Mouse (Mus musculus): ENCODE data around the gene Lpgat1.

Gene Lpgat1

DNA sequence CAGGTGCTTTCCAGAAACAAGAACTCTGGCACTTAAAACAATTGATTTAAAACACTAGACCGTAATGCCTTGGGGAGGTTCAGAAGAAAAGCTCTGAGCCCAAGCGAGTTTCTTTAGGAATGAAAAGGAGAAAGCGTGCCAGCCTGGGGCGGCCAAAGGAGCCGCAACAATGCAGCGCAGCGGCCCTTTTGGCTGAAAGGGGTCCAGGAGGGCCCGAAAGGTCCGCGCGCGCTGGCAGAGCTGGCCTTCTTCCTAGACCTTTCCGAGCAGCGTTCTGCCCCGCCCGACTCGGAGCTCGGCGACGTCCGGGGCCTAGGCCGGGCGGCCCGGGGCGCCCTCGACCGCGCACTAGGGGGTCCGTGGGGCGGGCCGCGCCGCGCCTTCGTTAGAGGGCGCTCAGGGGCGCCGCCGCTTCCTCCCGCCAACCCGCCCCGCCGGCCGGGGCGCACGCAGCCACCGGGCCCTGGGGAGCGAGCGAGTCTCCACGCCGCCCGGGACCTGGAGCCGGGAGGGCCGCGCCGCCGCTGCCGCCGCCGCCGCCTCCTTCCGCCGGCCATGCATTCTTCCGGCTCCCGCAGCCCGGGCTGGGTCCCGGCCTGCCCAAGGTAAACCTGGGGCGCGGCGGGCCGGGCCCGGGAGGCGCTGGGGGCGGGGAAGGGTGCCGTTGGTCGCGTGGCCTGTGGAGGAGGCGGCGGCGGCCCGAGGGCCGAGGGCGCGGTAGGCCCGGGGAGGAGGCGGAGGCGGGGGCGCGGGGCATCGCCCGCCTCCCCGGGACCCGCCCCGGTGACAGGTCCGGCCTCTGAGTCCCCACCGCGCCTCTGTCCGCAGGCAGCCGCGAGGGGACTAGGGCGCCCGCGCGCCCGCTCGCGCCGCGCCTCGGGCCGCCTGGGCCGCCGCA, at the start of gene Lpgat1:
Lpgat1 (plus strand) TSS at position 234 of the 898 bp plus-strand sequence.
- in situ Hi-C loops (cut with MboI, MseI) = no loop called here

DNA sequence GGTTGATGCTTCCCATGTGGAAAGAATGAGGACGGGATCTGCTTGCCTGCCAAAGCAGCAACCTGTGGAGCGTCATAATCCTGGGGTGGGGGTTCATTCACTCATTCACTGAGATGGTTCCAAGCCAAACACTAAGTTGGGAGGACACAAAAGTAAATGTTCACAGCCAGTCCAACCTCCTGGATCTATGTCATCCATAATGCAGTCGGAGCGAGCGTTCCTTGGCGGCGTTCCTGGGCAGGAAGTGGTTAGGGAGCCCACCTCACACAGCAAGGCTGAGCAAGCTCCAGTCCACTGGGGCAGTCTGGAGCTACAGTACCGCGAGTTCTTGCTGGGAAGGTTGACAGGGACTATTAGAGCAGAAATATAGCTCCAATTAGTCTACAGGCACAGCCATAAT, 49.6 kb upstream of the Lpgat1 start:
- in situ Hi-C loops (cut with MboI, MseI) = no loop called here

- in situ Hi-C loops (cut with MboI, MseI) = no loop called here
Observed at GRCm38 (mm10) chr1:191674071-191674470, 43.6 kb upstream of the Lpgat1 start.

DNA sequence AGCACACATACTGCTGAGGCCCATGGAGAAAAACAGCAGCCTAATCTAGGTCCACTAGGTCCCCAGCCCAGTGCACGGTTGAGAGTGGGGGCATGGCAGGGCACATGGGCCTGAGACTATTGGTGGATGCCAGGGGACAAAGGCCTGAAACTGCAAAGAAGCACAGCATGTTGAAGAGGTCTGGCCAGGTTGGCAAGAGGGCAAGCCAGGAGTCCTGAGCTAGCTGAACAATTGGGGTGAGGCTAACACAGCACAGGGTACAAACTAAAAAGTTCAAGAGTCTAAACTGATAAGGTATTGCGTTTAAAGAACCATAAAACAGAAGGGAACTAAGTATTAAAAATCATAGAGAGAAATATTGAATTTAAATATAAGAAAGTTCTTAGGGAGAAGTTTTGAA, 36.0 kb upstream of the Lpgat1 start:
- in situ Hi-C loops (cut with MboI, MseI) = no loop called here

- in situ Hi-C loops (cut with MboI, MseI) = no loop called here
Observed at GRCm38 (mm10) chr1:191687531-191687930, 30.1 kb upstream of the Lpgat1 start.

DNA sequence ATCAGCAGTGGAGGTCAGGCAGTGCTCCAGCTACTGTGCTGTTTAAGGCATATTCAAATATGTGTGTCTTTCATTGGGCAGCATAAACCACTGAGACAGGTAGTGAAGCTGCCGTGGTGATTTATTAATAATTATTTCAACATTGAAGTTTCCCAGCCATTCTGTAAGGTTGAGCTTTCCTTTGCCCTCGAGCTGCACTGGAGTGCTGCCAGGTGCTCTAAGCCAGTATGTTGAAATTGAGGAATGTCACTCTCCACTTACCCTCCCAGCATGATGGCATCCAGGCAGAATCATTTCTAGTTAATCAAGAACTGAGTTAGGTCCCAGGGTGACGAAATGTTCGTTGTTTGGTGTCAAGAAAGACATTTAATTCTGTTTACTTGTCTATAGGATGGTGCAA, 24.4 kb upstream of the Lpgat1 start:
- in situ Hi-C loops (cut with MboI, MseI) = no loop called here

DNA sequence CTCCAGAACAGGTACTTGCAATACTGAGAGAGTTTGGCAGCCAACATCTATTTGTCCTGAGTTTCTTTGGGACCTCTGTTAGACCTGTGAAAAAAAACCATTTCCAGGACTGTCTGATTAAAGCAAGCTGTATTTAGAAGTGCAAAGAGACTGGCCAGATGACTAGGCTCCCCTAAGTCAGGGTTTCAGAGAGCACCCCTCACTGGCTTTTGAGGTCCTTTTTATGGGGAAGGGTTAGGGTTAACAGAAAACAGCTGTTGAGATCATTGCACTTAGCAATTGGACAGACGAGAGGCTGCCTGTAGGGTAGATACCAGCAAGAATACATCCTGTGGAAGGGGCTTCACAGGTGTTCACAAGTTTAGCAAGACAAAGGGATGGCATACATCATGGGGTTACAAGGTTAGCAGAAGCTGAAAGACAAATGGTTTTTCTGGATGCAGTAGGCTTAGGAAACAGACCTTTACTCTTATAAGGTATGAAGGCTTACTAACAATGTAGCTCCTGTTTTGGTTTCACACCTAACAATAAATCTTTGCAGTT, 19.3 kb upstream of the Lpgat1 start:
- in situ Hi-C loops (cut with MboI, MseI) = no loop called here

- in situ Hi-C loops (cut with MboI, MseI) = loop anchor here in 1 of 2 experiments (10.0 kb wide), 1 partner anchor 540 kb away; no protein-coding TSS in a partner anchor
Observed at GRCm38 (mm10) chr1:191704535-191704934, 13.1 kb upstream of the Lpgat1 start.

DNA sequence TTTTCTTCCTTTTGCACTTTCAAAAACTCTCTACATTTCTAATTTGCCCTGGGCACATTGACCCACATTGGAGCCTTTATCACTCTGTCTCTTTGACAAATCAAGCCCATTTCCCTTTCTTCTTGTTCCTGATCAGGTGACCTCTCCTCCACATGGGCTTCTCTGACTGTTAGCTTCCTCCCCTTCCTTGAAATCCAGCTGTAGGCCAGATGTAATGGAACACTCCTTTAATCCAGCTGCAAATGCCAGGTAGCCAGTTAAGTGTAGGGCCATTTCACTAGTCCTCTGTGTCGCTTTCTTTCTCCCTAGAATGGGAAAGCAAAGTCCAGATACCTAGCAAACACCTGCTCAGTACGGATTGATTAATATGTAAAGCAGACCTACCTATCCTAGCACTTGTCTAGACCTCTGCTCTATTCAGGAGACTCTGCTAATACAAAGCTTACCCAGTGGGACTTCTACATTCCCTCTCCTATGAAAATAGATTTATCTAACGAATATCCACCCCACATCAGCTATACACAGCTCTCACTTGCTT, 11.0 kb upstream of the Lpgat1 start:
- in situ Hi-C loops (cut with MboI, MseI) = loop anchor here in 1 of 2 experiments (10.0 kb wide), 1 partner anchor 538 kb away; no protein-coding TSS in a partner anchor

DNA sequence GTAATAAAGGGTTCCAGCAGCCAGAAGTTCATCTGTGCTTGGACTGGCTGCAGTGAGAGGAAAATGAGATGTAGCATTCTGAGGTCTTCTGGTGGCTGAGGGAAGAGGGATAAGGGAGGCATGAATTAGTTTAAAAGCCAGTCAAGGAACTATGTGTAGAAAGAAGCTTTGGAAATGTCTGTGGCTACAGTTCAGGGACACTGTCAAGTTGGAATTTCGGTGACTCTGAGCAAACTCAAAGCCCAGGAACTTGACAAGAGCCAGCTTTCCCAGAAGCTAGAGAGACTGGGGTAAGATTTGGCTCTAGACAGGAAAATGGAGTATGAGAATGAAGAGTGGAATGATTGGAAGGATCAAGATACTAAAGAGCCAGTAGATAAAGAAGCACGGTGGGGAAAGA, 7.8 kb upstream of the Lpgat1 start:
- in situ Hi-C loops (cut with MboI, MseI) = loop anchor here in 1 of 2 experiments (10.0 kb wide), 1 partner anchor 535 kb away; no protein-coding TSS in a partner anchor

- in situ Hi-C loops (cut with MboI, MseI) = no loop called here
Observed at GRCm38 (mm10) chr1:191712224-191712838, 5.3 kb upstream of the Lpgat1 start.

- in situ Hi-C loops (cut with MboI, MseI) = no loop called here
Observed at GRCm38 (mm10) chr1:191713813-191714212, 3.8 kb upstream of the Lpgat1 start.

- in situ Hi-C loops (cut with MboI, MseI) = no loop called here
Observed at GRCm38 (mm10) chr1:191715150-191715549, 2.5 kb upstream of the Lpgat1 start.

GRCm38 (mm10) chr1:191717141-191717540, 493 bp upstream of the Lpgat1 start:
- in situ Hi-C loops (cut with MboI, MseI) = no loop called here

GRCm38 (mm10) chr1:191718522-191719281, 1.1 kb downstream of the Lpgat1 start:
- in situ Hi-C loops (cut with MboI, MseI) = no loop called here

DNA sequence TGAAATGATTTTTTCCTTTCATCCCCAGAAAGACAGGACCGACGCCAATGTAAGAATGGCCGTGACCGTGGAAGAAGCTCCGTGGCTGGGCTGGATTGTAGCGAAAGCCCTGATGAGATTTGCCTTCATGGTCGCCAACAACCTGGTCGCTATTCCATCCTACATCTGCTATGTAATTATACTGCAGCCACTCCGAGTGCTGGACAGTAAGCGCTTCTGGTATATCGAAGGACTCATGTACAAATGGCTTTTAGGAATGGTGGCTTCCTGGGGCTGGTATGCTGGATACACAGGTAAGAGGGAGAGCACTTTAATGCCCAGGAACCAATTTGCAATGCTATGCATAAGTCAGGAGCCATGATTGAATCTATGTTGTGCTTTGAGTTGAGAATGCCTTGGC, 1.7 kb downstream of the Lpgat1 start:
- in situ Hi-C loops (cut with MboI, MseI) = no loop called here

- in situ Hi-C loops (cut with MboI, MseI) = no loop called here
Observed at GRCm38 (mm10) chr1:191720419-191720818, 2.8 kb downstream of the Lpgat1 start.

DNA sequence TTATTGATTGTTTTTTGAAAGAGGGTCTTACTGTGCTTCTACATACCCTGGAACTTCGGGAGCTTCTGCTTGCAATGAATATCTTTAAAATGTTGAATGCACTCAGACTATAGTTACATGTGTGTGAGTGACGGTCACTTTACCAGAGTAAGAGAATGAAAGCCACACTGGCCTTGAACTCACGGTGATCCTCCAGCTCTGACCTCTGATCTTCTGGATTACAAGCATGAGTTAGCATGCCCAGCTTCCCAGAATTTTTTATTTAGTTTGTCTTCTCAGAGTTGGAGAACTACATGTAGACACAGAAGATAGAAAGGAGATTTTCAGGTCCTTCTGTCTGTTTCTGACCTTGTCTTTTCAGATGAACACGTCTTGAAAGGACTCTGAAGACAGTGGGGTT, 5.1 kb downstream of the Lpgat1 start:
- in situ Hi-C loops (cut with MboI, MseI) = no loop called here

DNA sequence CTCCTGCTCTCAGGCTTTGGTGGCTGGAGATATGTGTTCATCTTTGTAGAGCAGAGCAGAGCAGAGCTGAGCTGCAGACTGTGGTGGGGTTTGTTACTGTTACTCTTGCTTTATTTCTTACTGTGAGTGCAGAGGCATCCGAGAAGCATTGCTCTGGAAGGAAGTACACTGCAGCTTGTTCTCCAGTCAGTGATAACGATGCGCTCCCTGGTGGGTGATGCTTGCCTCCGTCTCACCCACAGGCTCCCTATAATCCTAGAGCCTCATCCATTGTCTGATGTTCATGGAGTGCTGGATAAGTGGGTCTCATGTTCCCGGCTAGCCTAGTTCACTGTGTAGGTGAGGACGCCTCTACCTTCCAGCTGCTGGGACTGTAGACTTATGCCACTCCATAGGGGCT, 6.0 kb downstream of the Lpgat1 start:
- in situ Hi-C loops (cut with MboI, MseI) = no loop called here

DNA sequence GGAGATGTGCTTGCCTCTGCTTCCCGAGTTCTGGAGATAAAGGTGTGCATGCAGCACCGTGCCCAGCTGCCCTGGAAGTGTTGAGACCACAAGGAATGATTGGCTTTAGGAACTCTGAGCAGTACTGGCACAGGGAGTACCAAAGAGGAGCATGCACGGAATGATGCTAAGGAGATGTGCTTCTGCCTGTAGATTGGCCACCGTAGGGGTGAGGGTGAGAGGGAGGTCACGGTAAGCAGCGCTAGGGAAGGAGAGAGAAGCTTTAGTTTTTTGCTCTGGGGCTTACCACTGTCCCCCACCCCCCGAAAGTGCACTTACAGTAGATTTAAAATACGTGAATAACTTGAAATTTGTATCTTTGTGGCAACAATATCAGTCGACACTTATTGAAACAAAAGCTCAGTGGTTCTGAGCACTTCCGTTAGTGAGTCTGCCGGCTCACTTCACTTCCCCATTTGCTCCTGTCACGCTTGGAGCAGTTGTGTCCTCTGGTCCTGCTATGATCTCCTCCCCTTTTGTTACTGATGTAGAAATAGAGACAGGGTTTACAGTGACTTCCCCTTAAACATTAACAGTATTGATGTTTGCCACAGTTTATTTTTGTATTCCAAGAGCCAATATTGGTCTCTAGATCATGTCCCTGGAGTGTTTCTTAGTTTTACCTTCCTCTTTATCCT, 6.9 kb downstream of the Lpgat1 start:
- in situ Hi-C loops (cut with MboI, MseI) = no loop called here

DNA sequence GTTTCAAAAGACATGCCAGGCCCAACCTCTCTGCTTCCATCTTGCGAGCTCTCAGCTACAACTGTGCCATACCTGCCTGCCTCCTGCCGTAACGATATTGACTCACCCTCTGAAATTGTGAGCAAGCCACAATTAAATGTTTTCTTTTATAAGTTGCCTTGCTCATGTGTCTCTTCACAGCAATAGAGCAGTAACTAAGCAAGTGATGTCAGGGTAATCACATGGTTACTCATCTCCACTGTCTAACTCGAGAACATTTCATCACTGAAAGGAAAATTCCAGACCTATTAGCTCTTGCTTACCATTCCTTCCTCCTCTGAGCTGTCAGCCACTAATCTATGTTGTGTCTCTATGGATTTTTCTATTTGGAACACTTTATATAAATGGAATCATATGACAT, 15.0 kb downstream of the Lpgat1 start:
- in situ Hi-C loops (cut with MboI, MseI) = no loop called here
